8 mouse cellular contexts compared by ENCODE assay signal in genomic region chr6:30547274-30547645, GRCm38 (mm10). TPM values are rescaled to one million over a fixed set of nuclear protein-coding genes. Genes with fewer than 3 reads are reported as not detected.
A peak's percentile ranks its signal among the peaks of the same experiment; 100 is the strongest.
DNase-seq lines count a peak whose midpoint lies in the region; ATAC-seq and TF ChIP-seq lines count a peak whose summit lies in the region.

No protein-coding gene starts in this region.

- H3K4me3 ChIP-seq in megakaryocyte, embryonic 14.5 days (replicated peaks) = peak overlapping the region; percentile 79
- H3K4me3 ChIP-seq in heart, postnatal 0 days (ENCODE audit: low read depth, low read length) = peak overlapping the region; percentile 29
- peak overlapping the region; percentile 17 for H3K4me3 ChIP-seq in liver, embryonic 15.5 days (replicated peaks)
- H3K4me3 ChIP-seq in stomach, embryonic 15.5 days (replicated peaks) = peak overlapping the region; percentile 26

- peak overlapping the region; percentile 1; the same call in 1 of the 2 replicates for H3K9ac ChIP-seq in heart, postnatal 0 days (replicated peaks; ENCODE audit: low read depth, low read length)
- H3K9ac ChIP-seq in liver, embryonic 15.5 days = no peak overlapping the region
- no peak overlapping the region for H3K9ac ChIP-seq in stomach, embryonic 15.5 days

- H3K4me1 ChIP-seq in megakaryocyte, embryonic 14.5 days = peaks cover 22% of the 10 kb centered on the region; the same call in 1 of the 2 replicates
- peaks cover 31% of the 10 kb centered on the region for H3K4me1 ChIP-seq in heart, postnatal 0 days (ENCODE audit: control insufficient read depth, insufficient read depth)
- H3K4me1 ChIP-seq in liver, embryonic 15.5 days (replicated peaks) = peaks cover 18% of the 10 kb centered on the region
- peaks cover 26% of the 10 kb centered on the region for H3K4me1 ChIP-seq in stomach, embryonic 15.5 days

- ATAC-seq in megakaryocyte, adult 5-6 weeks (ENCODE audit: poor library complexity, severe bottlenecking) = no peak
- ATAC-seq in heart, postnatal 0 days (ENCODE audit: insufficient read depth, low read depth) = no peak
- no peak for ATAC-seq in liver, embryonic 15.5 days (ENCODE audit: insufficient read depth)
- ATAC-seq in stomach, embryonic 15.5 days (ENCODE audit: insufficient read depth, low FRiP score, low read depth) = peak; percentile 42; the same call in 1 of the 2 replicates

- WGBS in heart, postnatal 0 days = under 1% methylated on average over 16 of the region's 17 CpGs
- 1% methylated on average over 17 of the region's 17 CpGs for WGBS in liver, embryonic 15.5 days (ENCODE audit: insufficient replicate concordance)
- 0% methylated on average over 13 of the region's 17 CpGs for WGBS in stomach, embryonic 15.5 days

- peak; percentile 84 to 87 for DNase-seq in cerebellum, postnatal 10 days
- DNase-seq in heart, postnatal 0 days (ENCODE audit: low spot score) = peak; percentile 60
- DNase-seq in layer of hippocampus, adult 8-10 months (ENCODE audit: low spot score in 2 of 2) = no peak
- no peak for DNase-seq in natural killer cell, adult 2 months (ENCODE audit: low spot score in 2 of 2)

- peaks cover 63% of the 10 kb centered on the region for H3K27me3 ChIP-seq in megakaryocyte, embryonic 14.5 days (replicated peaks)
- no peaks in the 10 kb centered on the region for H3K27me3 ChIP-seq in heart, postnatal 0 days (ENCODE audit: control insufficient read depth, insufficient read depth, low read length)
- peaks cover 96% of the 10 kb centered on the region for H3K27me3 ChIP-seq in liver, embryonic 15.5 days
- no peaks in the 10 kb centered on the region for H3K27me3 ChIP-seq in stomach, embryonic 15.5 days (replicated peaks)

- H3K4me2 ChIP-seq in heart, postnatal 0 days (ENCODE audit: low read depth, low read length) = peak overlapping the region; percentile 56
- H3K4me2 ChIP-seq in liver, embryonic 15.5 days = peak overlapping the region; percentile 52
- peak overlapping the region; percentile 58 for H3K4me2 ChIP-seq in stomach, embryonic 15.5 days

- no peak for TF ChIP-seq CTCF in heart, postnatal 0 days (IDR thresholded peaks at IDR 0.05; ENCODE audit: low read depth)

- no peak for TF ChIP-seq EP300 in heart, postnatal 0 days (IDR thresholded peaks at IDR 0.05; ENCODE audit: low read depth)

- H3K27ac ChIP-seq in heart, postnatal 0 days (ENCODE audit: low read depth) = peak overlapping the region; percentile 92
- no peak overlapping the region for H3K27ac ChIP-seq in liver, embryonic 15.5 days (replicated peaks)
- H3K27ac ChIP-seq in stomach, embryonic 15.5 days = peak overlapping the region; percentile 82

- no peaks in the 10 kb centered on the region for H3K36me3 ChIP-seq in megakaryocyte, embryonic 14.5 days (replicated peaks; ENCODE audit: low read length)
- H3K36me3 ChIP-seq in heart, postnatal 0 days (replicated peaks; ENCODE audit: control insufficient read depth, insufficient read depth, low read length) = no peaks in the 10 kb centered on the region
- no peaks in the 10 kb centered on the region for H3K36me3 ChIP-seq in liver, embryonic 15.5 days (replicated peaks)
- no peaks in the 10 kb centered on the region for H3K36me3 ChIP-seq in stomach, embryonic 15.5 days

- H3K9me3 ChIP-seq in megakaryocyte, embryonic 14.5 days = 0 out of 2 replicates have a peak, but pooled peaks cover 5% of the 10 kb centered on the region
- H3K9me3 ChIP-seq in heart, postnatal 0 days (replicated peaks; ENCODE audit: control insufficient read depth, low read length) = 0 out of 2 replicates have a peak, but pooled peaks cover 3% of the 10 kb centered on the region
- H3K9me3 ChIP-seq in liver, embryonic 15.5 days (replicated peaks) = no peaks in the 10 kb centered on the region
- no peaks in the 10 kb centered on the region for H3K9me3 ChIP-seq in stomach, embryonic 15.5 days

RNA-seq across cellular contexts. Expression of gene Cpa2, which starts 5.9 kb away (rescaled TPM):
- not detected in 2 replicates for polyA plus RNA-seq in megakaryocyte, embryonic 14.5 days (2012; ENCODE audit: insufficient read depth, low replicate concordance)
- total RNA-seq in megakaryocyte, adult 5-6 weeks (2015) = 0.27 TPM in 1 of 2 replicates, not detected in the other
- not detected in 2 replicates for total RNA-seq in megakaryocyte, adult 5-6 weeks (2017)
- total RNA-seq in heart, postnatal 0 days (2014; rRNA removed; ENCODE audit: low replicate concordance) = not detected in 2 replicates
- polyA plus RNA-seq in heart, postnatal 0 days (2015; fragmentation: Nextera tagmentation; extraction: Ambion mirVana) = 2.7 and 2.8 TPM in 2 replicates
- polyA plus RNA-seq in liver, embryonic 15.5 days (2015; fragmentation: Nextera tagmentation; extraction: Ambion mirVana) = 1.7 and 7.5 TPM in 2 replicates
- 765 and 1,219 TPM in 2 replicates for polyA plus RNA-seq in stomach, embryonic 15.5 days (2015; fragmentation: Nextera tagmentation; extraction: Ambion mirVana)
- 1 to 10 TPM; 1.4 to 2.5 (median 1.9) TPM for total RNA-seq in layer of hippocampus, adult 8-10 months (2022)

RNA-seq across cellular contexts. Expression of gene Cpa4, which starts 20.9 kb away (rescaled TPM):
- polyA plus RNA-seq in megakaryocyte, embryonic 14.5 days (2012; ENCODE audit: insufficient read depth, low replicate concordance) = not detected in 2 replicates
- total RNA-seq in megakaryocyte, adult 5-6 weeks (2015) = not detected in 2 replicates
- total RNA-seq in megakaryocyte, adult 5-6 weeks (2017) = not detected in 2 replicates
- 0.23 TPM in 1 of 2 replicates, not detected in the other for total RNA-seq in heart, postnatal 0 days (2014; rRNA removed; ENCODE audit: low replicate concordance)
- 0.30 and 0.46 TPM in 2 replicates for polyA plus RNA-seq in heart, postnatal 0 days (2015; fragmentation: Nextera tagmentation; extraction: Ambion mirVana)
- polyA plus RNA-seq in liver, embryonic 15.5 days (2015; fragmentation: Nextera tagmentation; extraction: Ambion mirVana) = 0.06 TPM in 1 of 2 replicates, not detected in the other
- polyA plus RNA-seq in stomach, embryonic 15.5 days (2015; fragmentation: Nextera tagmentation; extraction: Ambion mirVana) = 0.83 TPM in 2 replicates
- under 1 TPM in 2 of 4 experiments, not detected in 2; 0.13 to 0.16 TPM for total RNA-seq in layer of hippocampus, adult 8-10 months (2022)

RNA-seq across cellular contexts. Expression of gene Ssmem1, which starts 37.6 kb away (rescaled TPM):
- not detected in 2 replicates for polyA plus RNA-seq in megakaryocyte, embryonic 14.5 days (2012; ENCODE audit: insufficient read depth, low replicate concordance)
- 0.68 TPM in 1 of 2 replicates, not detected in the other for total RNA-seq in megakaryocyte, adult 5-6 weeks (2015)
- 0.44 and 1.1 TPM in 2 replicates for total RNA-seq in megakaryocyte, adult 5-6 weeks (2017)
- not detected in 2 replicates for total RNA-seq in heart, postnatal 0 days (2014; rRNA removed; ENCODE audit: low replicate concordance)
- 0.08 TPM in 1 of 2 replicates, not detected in the other for polyA plus RNA-seq in heart, postnatal 0 days (2015; fragmentation: Nextera tagmentation; extraction: Ambion mirVana)
- polyA plus RNA-seq in liver, embryonic 15.5 days (2015; fragmentation: Nextera tagmentation; extraction: Ambion mirVana) = 0.14 and 0.21 TPM in 2 replicates
- polyA plus RNA-seq in stomach, embryonic 15.5 days (2015; fragmentation: Nextera tagmentation; extraction: Ambion mirVana) = 0.09 TPM in 1 of 2 replicates, not detected in the other
- total RNA-seq in layer of hippocampus, adult 8-10 months (2022) = 1 to 10 TPM in 3 of 4 experiments, under 1 TPM in 1; 0.39 to 1.5 (median 1.1) TPM

RNA-seq across cellular contexts. Expression of gene Tmem209, which starts 37.7 kb away (rescaled TPM):
- polyA plus RNA-seq in megakaryocyte, embryonic 14.5 days (2012; ENCODE audit: insufficient read depth, low replicate concordance) = 1.7 TPM in 1 of 2 replicates, not detected in the other
- 40.3 and 42.3 TPM in 2 replicates for total RNA-seq in megakaryocyte, adult 5-6 weeks (2015)
- 24.0 and 39.0 TPM in 2 replicates for total RNA-seq in megakaryocyte, adult 5-6 weeks (2017)
- total RNA-seq in heart, postnatal 0 days (2014; rRNA removed; ENCODE audit: low replicate concordance) = 36.9 and 41.8 TPM in 2 replicates
- polyA plus RNA-seq in heart, postnatal 0 days (2015; fragmentation: Nextera tagmentation; extraction: Ambion mirVana) = 10.9 and 13.1 TPM in 2 replicates
- 19.2 and 19.4 TPM in 2 replicates for polyA plus RNA-seq in liver, embryonic 15.5 days (2015; fragmentation: Nextera tagmentation; extraction: Ambion mirVana)
- 28.5 and 33.7 TPM in 2 replicates for polyA plus RNA-seq in stomach, embryonic 15.5 days (2015; fragmentation: Nextera tagmentation; extraction: Ambion mirVana)
- 10 to 100 TPM; 21.4 to 25.7 (median 24.1) TPM for total RNA-seq in layer of hippocampus, adult 8-10 months (2022)

Comparison
In these comparisons a context has a peak if more than half of its experiments do, and no peak if none do; other contexts are left out.
1. H3K4me3 ChIP-seq: peak in every context shown above with its lines; median percentile 79 in megakaryocyte, embryonic 14.5 days; 29 in heart, postnatal 0 days; 26 in stomach, embryonic 15.5 days; 17 in liver, embryonic 15.5 days.
2. DNase-seq: peak in cerebellum, postnatal 10 days (2 of 2) and heart, postnatal 0 days (single experiment); none in layer of hippocampus, adult 8-10 months (0 of 2) and natural killer cell, adult 2 months (0 of 2).
3. RNA of gene Cpa2, which starts 5.9 kb away (polyA plus RNA-seq): 765 to 1,219 TPM in stomach, embryonic 15.5 days; 2.7 to 2.8 TPM in heart, postnatal 0 days, 1.7 to 7.5 TPM in liver, embryonic 15.5 days and not detected in megakaryocyte, embryonic 14.5 days; every median in the first group is over 10 times any median in the second.
4. Peak in every context shown above with its lines, with median percentiles within 50 percentile points of each other: H3K4me2 ChIP-seq.